Mouse (Mus musculus) erythroblast, embryonic 14.5 days (primary cell): Measurements from ENCODE around the gene Bach2.

Experiments
- GATA1 ChIP-seq: IDR thresholded peaks from 2 replicates; pipeline ENCODE4 v1.6.1; 2012; ENCODE audit warnings: low read length, inconsistent platforms, mixed read lengths
- TAL1 ChIP-seq: IDR thresholded peaks from 3 replicates; pipeline ENCODE4 v1.6.1; 2012; ENCODE audit warnings: low read length, inconsistent platforms, mixed read lengths

DNA sequence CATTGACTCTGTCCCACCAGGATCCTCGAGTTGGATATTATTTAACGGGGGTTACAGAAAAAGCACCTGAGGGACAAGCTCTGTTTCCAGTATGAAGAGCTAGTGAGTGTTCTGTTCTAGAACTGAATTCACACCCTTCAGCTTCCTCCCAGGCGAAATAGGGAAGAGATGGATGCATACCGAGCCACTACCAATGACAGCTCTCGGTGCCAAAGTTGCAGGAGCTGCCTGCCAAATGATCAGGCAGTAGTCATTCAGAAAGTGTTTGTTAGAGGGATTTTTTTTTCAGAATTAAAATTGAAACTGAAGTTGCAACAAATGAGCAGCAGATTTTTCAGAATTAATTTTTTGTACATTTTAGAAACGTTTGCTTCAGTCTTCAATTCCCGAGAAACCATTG lies 223.4 kb downstream of the Bach2 start:
- no peak for TF ChIP-seq TAL1
- no peak for TF ChIP-seq GATA1
